Mouse (Mus musculus) frontal cortex, postnatal 25 days (tissue): ENCODE data around the gene Rpap1.
A peak's percentile ranks its signal among the peaks of the same experiment; 100 is the strongest.

Source experiments
- DNase-seq, 2 experiments: peaks; one replicate each; pipeline ENCODE4 v3.0.0; 2022; ENCODE audit warnings: low spot score in 2 of 2

The Rpap1 gene

DNA sequence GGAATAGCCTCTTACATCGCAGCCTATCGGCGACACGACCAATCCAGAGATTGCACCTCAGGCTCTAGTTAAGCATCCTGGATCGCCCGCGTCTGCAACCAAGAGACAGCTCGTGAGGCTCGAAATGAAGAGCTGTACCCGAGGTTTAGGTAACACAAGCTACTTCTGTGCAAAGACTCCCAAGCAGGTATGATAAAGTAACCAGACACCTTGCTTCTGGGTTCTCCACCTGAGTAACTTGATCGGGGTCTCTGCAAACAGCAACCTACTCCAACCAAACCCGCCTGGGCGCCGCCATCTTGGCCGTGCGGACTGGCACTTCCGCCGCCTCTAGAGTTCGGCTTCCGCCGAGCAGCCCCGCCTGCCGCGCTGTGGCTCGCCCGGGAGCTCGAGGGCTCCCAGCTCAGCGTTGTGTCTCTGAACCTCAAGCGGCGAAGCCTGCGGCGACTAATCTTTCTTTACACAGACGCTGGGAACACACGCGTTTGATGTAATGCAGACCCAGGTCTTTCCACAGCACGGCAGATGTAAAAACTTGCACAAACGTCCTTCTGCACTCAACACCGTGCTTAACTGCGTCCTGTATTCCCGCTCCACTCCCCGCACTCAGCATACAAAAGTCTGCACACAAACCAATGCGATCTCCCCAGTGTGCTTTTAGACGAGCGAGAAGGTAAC lies at the start of gene Rpap1:
Gene Rpap1, minus strand, starts transcription at position 332 of the 678 bp plus-strand sequence.
- peak; percentile 73 to 76 for DNase-seq

DNA sequence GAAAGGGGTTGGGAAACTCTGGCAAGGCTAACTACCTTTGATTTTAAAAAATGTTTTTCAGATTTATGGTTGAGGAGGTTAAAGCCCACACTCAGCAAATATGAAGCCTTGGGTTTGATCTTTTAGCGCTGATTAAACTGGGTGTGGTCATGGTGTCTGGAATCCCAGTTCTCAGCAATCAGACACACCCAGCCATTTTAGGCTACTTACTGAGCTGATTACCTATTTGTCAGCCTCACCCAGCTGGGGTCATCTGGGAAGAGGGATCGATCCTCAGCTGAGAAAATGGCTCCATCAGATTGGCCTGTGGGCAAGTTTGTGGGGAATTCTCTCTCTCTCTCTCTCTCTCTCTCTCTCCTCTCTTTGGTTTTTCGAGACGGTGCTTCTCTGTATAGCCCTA lies 46.9 kb upstream of the Rpap1 start:
- no peak for DNase-seq

DNA sequence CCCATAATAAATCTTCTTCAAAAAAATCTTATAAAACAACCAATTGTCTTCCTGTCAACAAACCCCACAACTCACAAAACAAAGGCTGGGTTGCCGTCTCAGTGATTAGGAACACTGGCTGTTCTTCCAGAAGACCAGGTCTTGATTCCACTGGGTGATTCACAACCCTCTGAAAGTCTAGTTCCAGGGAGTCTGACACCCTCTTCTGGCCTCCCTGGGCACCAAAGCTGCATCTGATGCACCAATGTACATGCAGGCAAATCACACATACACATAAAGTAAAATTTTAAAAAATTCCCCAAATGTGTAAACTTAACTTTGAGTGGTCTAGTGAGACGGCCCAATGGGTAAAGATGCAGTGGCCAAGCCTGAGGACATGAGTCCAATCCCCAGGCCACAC lies 43.2 kb upstream of the Rpap1 start:
- no peak for DNase-seq

GRCm38 (mm10) chr2:119821136-119821535 lies 33.8 kb upstream of the Rpap1 start:
- DNase-seq, result no peak

DNA sequence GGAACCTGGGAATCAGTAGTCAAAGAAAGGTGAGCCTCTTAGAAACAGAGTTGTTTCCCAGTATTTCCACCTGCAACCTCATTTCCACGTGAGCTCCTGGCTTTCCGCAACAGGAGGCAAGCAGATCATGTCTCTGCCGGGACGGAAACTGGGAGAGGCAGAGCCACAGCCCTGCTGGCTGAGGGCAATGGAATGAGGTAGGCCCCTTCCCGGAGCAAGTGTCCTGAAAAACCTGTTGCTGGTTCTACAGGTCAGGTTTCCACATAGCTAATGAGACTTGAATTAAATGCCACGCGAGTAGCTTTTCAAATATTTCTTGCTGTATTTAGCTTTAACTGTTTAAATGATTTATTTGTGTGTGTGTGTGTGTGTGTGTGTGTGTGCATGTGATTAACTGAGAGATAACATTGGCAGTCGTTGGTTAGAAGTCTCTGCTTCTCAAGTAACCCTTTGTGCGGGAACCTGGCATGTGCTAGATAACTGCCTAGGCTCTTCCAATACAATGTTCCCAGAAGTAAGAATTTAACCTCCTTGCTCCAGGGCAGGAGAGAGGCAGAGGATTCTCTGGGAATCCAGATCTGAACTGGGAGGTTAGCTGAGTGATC lies 31.4 kb upstream of the Rpap1 start:
- no peak for DNase-seq

DNA sequence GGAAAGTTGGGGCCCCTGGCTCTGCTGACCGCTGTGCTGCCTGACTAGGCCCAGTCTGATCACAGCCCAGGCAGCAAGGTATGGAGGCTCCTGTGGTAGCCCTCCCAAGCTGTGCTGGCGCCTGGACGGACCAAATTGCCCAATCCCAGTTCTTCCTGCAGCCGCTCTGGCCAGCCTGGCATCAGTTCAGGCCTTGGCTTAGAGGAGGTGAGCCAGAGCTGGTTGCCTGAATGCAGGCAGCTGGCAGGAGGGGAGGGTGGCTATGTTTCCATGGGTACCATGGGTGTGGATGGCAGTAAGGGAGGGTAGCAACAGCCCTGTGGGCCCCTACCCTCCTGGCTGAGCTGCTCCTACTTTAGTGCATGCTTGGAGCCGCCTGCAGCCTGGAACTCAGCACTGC lies 29.7 kb upstream of the Rpap1 start:
- DNase-seq, result no peak

GRCm38 (mm10) chr2:119816611-119817010 lies 29.3 kb upstream of the Rpap1 start:
- DNase-seq, result no peak

DNA sequence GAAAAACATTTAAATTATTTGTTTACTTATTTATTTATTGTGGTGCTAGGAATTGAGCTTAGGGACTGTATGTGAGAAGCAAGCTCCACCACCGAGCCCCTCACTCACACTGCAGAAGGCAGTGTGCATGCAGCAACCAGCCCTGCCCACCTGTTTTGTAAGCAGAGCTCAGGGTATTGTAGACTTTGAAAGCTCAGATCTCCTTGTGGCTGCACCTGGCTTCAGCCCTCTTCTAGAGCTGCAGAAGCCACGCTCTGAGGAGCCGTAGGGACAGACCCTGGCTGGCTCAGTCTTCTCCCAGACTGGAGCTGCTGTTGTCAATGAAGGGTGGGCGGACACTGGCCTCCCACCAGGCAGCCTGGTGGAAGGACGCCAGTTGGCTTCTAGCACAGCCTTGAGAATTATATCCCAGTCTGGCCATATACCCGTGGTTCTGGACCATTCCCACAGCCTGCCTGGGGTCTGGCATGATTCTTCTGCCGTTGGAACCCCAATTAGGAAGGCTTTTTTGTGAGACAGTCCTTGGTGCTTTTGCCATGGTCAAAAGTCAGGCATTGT lies 27.1 kb upstream of the Rpap1 start:
- DNase-seq, result no peak

DNA sequence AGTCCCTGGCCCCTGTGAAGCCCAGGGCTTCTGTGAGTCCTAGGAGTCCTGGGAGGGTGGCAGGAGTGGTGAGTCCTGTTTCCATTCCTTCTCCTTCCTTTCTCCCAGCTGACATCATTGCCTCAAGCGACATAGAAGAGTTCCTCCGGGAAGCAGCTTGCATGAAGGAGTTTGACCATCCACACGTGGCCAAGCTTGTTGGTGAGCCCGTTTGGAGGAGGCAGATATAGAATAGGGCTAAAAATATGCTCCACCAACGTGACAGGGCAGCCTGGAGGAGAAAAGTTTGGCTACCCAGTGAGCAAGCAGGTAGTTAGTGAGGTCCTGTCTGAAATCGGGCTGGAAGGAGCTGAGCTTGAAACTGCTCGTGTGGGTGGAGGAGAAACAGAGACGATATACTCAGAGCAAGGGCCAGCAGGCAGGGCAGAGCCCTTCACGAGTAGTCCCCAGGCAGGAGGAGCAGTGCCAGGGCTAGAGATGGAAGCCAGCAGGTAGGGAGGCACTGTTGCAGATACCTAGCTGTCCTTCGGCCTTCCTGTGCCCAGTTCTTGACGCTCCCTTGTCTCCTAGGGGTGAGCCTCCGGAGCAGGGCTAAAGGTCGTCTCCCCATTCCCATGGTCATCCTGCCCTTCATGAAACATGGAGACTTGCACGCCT lies 24.3 kb upstream of the Rpap1 start:
- no peak for DNase-seq

DNA sequence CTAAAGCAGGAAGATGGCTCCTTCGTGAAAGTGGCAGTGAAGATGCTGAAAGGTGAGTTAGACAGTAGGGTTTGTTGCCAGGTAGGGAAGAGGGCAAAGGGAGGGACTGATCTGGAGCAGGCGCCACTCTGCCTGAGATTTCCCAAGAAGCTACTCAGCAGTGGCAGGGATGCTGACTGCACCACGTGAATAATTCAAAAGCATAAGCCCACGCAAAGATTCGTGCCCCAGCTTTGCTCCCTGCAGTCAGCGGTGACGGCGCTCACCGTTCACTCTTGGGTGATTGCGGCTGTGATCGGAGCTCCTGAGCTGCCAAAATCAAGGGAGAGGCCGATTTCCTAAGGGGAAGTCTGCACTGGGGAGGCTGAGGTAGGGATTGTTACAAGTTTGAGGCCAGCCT lies 23.6 kb upstream of the Rpap1 start:
- no peak for DNase-seq

- DNase-seq, result no peak
Measured at GRCm38 (mm10) chr2:119808881-119809280, 21.5 kb upstream of the Rpap1 start.

- DNase-seq, result no peak
Measured at GRCm38 (mm10) chr2:119808438-119808837, 21.1 kb upstream of the Rpap1 start.

DNA sequence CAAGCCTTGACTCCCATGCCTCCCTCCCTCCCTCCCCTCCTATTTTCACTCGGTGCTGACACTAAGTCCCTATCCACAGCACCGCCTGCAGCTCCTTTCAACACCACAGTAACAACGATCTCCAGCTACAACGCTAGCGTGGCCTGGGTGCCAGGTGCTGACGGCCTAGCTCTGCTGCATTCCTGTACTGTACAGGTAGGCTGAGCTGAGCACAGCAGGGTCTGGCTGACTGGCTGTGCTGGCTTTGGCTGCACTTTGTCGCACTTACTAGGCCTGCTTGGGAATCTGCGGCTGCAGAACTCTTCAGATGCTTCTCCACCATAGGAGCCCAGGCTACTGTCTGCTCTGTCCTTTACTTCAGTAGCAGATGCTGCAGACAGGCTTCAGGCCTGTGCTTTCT lies 18.2 kb upstream of the Rpap1 start:
- DNase-seq, result no peak

DNA sequence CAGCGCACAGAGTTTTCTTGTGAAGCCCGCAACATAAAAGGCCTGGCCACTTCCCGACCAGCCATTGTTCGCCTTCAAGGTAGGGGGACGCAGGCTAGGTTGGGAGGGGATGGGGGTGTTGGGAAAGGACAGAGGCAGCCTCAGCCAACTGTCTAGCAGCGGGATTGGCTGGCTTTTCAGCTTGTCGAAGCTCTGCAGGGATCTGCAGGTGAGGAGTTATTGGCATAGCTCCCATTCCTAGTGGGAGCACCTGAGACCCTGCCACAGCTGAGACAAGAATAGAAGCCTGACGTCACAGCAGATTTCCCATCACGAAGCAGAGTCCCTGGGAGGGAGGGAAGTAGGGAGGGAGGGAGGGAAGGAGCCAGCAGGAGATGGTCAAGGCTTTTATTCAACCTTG lies 17.4 kb upstream of the Rpap1 start:
- no peak for DNase-seq

DNA sequence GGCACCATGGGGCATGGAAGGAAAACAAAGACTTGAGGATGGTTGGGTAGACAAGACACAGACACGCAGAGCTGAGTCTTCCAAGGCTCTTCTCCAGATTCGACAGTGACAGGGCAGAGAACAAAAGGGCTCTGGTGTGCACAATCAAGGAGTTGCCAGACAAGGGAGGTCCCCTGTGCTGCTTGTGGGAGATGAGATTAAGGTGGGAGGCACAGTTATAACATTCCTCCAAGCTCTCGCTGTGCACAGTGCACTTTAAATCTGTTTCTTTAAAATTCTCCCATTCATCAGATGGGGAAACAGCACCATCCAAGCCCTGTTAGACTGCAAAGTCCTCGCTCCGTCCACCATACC lies 16.9 kb upstream of the Rpap1 start:
- no peak for DNase-seq

DNA sequence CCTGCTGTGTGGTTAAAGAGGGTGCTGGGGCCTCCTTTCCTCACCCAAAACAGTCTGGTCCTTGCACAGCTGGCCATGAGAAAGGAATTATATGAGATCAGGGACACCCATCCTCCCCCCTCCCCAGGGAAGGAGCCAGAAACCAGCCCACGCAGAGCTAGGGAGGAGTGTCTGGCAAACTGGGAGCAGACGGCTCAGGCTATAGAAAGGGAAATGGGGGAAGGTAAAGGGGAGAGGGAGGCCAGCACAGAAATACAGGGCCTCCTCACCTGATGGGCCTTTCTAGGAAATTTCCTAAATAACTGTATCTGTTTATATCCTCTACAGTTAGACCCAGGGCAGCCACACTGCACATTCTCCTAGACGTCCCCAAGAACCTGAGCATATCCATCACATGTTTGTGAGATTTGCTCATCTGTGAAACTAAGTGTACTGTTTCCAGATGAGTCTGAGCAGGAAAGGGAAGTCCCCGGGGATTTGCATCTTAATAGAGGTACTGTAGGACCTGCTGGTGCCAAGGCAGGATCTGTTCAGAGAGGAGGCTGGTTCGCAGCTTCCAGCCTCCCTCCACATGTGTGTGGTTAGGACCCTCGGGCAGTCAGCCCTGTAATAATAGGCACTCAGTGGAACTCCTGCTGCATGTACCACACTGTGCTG lies 16.4 kb upstream of the Rpap1 start:
- no peak for DNase-seq

- no peak for DNase-seq
Measured at GRCm38 (mm10) chr2:119802767-119803617, 15.7 kb upstream of the Rpap1 start.

- no peak for DNase-seq
Measured at GRCm38 (mm10) chr2:119800876-119801846, 13.8 kb upstream of the Rpap1 start.

DNA sequence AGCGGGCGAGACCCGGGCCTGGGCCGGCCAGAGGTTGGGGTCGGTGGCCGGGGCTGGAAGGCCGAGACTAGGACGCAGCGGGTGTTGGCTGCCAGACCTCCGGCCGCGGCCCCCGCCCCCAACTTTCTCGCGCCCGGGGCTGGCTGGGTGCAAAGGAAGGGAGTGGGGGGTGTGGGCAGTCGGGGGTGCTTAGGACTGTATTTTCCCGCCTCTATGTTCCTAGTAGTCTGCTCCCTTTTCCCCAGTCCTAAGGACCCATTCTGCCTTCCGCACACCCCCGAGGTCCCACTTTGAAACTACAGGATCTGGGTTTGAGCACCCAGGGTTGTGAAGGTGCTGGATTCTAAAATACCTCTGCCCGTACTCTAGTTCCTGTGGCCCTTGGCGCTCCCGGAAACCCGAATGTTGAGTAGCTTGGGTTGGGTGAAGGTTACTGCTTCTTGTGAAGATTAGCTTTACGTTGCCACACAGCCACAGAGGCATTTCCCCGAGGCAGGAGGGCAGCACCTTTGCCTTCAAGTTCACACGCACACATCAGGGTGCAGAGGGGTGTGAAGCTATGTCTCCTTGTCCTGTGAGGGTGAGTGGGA lies 12.7 kb upstream of the Rpap1 start:
- DNase-seq, result no peak
